Mouse (Mus musculus) spleen, adult 2 months (tissue): ENCODE measurements at regions not wholly inside any gene's neighbourhood (a gene's known extent, or its start where the extent isn't known, plus 50 kb on each side); places are given as distances from the start of the nearest gene placed in this dataset.

ENCODE experiments used
- DNase-seq, 2 experiments: peaks; one replicate each; pipeline versions ENCODE4 v3.0.0 to v3.0.0-alpha.2; 2012 to 2021; ENCODE audit warnings: low spot score in 2 of 2, low read depth in 1 of 2
- H3K27ac ChIP-seq: fragments of 200-500 bp; 2 replicates; pipeline ENCODE4 v1.5.1; 2012; ENCODE audit warnings: low read length, inconsistent platforms; ENCODE audit not compliant: insufficient read depth
- H3K27me3 ChIP-seq: fragments of 200-500 bp; 2 replicates; pipeline ENCODE4 v1.6.1; 2012; ENCODE audit warnings: mild to moderate bottlenecking, moderate library complexity, low read length, inconsistent platforms; ENCODE audit not compliant: control insufficient read depth, insufficient read depth
- H3K36me3 ChIP-seq: fragments of 200-500 bp; 2 replicates; pipeline ENCODE4 v1.6.1; 2012; ENCODE audit warnings: mild to moderate bottlenecking, low read length, inconsistent platforms; ENCODE audit not compliant: control insufficient read depth, insufficient read depth
- H3K4me1 ChIP-seq: fragments of 200-500 bp; 2 replicates; pipeline ENCODE4 v1.6.1; 2011; ENCODE audit warnings: inconsistent platforms; ENCODE audit not compliant: control insufficient read depth, insufficient read depth, insufficient read length
- H3K4me3 ChIP-seq: fragments of 200-500 bp; 2 replicates; pipeline ENCODE4 v1.5.1; 2011; ENCODE audit warnings: mild to moderate bottlenecking, inconsistent platforms; ENCODE audit not compliant: insufficient read depth, insufficient read length; ENCODE audit errors: extremely low read depth
- CTCF ChIP-seq: fragments of 200-500 bp; IDR thresholded peaks from 2 replicates; pipeline ENCODE4 v1.5.1; 2011; ENCODE audit warnings: mild to moderate bottlenecking, inconsistent platforms; ENCODE audit not compliant: insufficient read depth, insufficient read length, insufficient replicate concordance; ENCODE audit errors: extremely low read depth
- POLR2A ChIP-seq: fragments of 200-500 bp; IDR thresholded peaks from 2 replicates; pipeline ENCODE4 v1.6.1; 2011; ENCODE audit warnings: low read depth, low read length, inconsistent platforms
- WGBS: fragments of 180-500 bp; shearing (Covaris S2); methylation state at CpG from one replicate; pipeline ENCODE4 v1.1.7; 2018; 5-methylcytosine and 5-hydroxymethylcytosine counted together

DNA sequence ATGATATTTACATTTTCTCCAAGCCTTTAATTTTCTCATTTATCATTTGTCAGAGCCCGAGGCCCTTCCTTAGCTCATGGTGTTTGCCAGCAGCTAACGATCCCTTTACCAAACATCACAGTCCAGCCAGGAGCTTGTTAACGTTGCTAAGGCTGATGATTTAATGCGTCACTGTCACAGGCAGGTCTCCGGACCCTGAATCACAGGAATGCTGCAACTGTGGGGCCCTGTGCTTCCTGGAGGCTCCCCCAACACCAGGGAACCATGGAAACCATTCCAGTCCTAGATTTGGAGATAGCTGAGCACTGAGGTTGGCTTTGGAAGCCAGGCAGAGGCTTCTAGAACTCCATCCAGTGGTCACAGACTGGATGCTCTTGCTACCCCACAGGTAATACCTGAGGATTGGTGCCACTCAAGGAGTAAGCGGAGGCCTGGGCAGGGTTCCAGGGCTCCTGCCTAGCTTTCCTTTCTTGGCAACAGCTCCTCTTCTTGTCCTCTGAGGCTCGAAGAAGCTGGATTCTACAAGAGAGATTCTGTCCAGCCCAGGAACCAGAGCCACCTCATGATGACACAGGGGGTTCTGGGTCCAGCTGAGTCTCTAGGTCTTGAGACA lies 94.0 kb upstream of the Sulf2 start:
- no peak for DNase-seq
- 79% methylated on average over 7 of the region's 7 CpGs for WGBS
- Histone ChIP-seq H3K27ac (no peak overlapping the region), H3K4me1 (no peaks in the 10 kb centered on the region), H3K36me3 (no peaks in the 10 kb centered on the region), H3K4me3 (no peak overlapping the region), H3K27me3 (no peaks in the 10 kb centered on the region)
- no peak for TF ChIP-seq POLR2A
- no peak for TF ChIP-seq CTCF

DNA sequence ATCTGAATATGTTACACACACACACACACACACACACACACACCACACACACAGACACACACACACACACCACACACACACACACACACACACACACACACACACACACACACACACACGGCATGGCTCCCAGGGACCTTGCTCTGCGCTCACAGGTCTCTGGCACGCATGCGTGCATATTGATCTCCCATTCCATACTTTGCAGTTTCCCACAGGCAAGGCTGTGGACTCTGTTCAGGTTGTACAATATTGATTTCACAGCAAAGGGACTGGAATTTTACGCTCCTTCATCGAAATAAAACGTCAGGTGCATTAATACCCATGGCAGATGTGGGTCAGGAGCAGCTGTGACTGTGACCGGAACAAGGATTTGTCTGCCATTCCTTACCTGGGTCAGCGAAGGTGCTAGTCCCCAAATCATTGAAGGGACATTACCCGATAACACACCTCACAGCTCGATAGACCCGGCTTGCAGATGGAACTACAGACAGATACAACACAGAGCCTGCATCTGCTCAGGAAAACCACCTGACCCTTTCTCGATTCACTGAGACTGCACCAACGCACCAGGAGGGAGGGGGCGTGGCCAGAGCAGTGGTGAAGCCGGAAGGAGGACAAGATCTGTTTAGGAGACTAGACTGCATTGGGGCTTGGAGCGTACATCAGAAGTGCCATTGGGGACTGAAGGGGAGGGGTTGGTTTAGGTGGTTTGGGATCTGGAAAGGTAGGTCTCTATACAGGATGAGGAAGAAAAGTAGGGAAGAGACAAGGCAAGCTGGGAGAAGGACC lies 91.1 kb upstream of the Sulf2 start:
- DNase-seq, result no peak
- TF ChIP-seq CTCF, result no peak
- no peak for TF ChIP-seq POLR2A
- Histone ChIP-seq H3K4me1 (no peaks in the 10 kb centered on the region), H3K4me3 (no peak overlapping the region), H3K27ac (no peak overlapping the region), H3K27me3 (no peaks in the 10 kb centered on the region), H3K36me3 (no peaks in the 10 kb centered on the region)
- 71% methylated on average over 17 of the region's 17 CpGs for WGBS

GRCm38 (mm10) chr2:166245219-166245618 lies 89.8 kb upstream of the Sulf2 start:
- no peak for TF ChIP-seq POLR2A
- TF ChIP-seq CTCF, result no peak
- 70% methylated on average over 8 of the region's 8 CpGs for WGBS
- DNase-seq, result no peak
- no peaks in the 10 kb centered on the region for H3K36me3 ChIP-seq
- no peak overlapping the region for H3K27ac ChIP-seq
- no peaks in the 10 kb centered on the region for H3K27me3 ChIP-seq
- H3K4me1 ChIP-seq, result no peaks in the 10 kb centered on the region
- no peak overlapping the region for H3K4me3 ChIP-seq

- 89% methylated on average over 14 of the region's 14 CpGs for WGBS
- TF ChIP-seq CTCF (no peak), POLR2A (no peak)
- H3K4me1 ChIP-seq, result no peaks in the 10 kb centered on the region
- no peak overlapping the region for H3K27ac ChIP-seq
- H3K4me3 ChIP-seq, result no peak overlapping the region
- DNase-seq, result no peak
- H3K36me3 ChIP-seq, result no peaks in the 10 kb centered on the region
- H3K27me3 ChIP-seq, result no peaks in the 10 kb centered on the region
Measured at GRCm38 (mm10) chr2:166242786-166243521, 87.5 kb upstream of the Sulf2 start.

DNA sequence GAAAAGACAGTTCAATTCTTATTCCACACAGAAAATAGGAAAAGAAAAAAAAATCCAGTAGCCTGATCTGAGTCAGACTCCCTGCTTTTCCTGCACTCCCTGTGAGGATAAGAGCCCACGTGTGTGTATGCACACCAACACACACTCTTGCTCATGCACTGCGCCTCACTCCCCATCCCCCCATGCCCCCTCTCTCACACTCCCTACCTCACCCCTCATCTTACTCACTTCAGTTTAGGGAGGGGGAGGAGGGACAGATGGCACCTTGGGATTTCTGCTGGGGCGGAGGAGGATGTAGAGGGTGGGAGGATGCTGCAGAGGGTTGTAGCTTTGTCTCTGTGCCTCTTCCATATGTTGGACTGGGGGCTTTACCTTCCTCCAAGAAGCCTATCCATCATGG lies 85.8 kb upstream of the Sulf2 start:
- WGBS, result 92% methylated on average over 3 of the region's 3 CpGs
- H3K27ac ChIP-seq, result no peak overlapping the region
- no peak for DNase-seq
- no peaks in the 10 kb centered on the region for H3K4me1 ChIP-seq
- no peak for TF ChIP-seq CTCF
- H3K27me3 ChIP-seq, result no peaks in the 10 kb centered on the region
- no peaks in the 10 kb centered on the region for H3K36me3 ChIP-seq
- H3K4me3 ChIP-seq, result no peak overlapping the region

- WGBS, result 90% methylated on average over 4 of the region's 4 CpGs
- Histone ChIP-seq H3K27ac (no peak overlapping the region), H3K36me3 (no peaks in the 10 kb centered on the region)
Measured at GRCm38 (mm10) chr2:166240056-166240455, 84.6 kb upstream of the Sulf2 start.

DNA sequence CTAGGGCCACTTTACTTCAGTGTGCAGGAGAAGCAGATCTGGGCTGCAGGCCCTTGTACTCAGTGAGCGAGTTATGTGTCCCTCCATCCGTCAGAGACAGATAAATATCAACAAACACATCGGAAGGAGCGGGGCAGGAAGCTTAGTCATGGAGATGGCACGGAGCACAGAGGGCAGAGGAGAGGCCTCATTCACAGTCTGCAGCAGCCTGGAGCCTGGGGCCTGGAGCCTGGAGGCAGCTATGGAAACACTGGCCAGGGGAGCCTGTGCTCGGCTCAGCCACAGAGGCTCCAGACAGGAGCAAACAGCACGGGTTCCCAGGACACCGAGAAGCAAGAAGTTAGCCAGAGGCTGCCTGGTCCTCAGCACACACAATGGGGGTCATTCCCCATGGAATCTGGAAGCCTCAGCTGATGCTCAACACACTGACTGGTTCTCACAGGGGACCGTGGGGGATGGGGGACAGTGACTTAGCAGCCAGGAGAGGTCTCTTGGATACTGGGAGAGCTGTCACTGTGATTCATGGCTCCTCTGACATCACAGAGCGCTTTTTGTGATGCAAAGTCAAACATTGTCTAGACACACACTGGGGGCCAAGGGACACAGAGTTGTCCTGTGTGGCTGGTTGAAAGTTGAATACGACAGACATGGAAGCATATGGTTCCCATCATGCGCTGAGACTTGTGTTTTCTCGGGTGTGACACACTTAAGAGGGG lies 82.2 kb upstream of the Sulf2 start:
- no peak overlapping the region for H3K4me3 ChIP-seq
- TF ChIP-seq POLR2A, result no peak
- no peak for TF ChIP-seq CTCF
- no peaks in the 10 kb centered on the region for H3K36me3 ChIP-seq
- H3K27ac ChIP-seq, result no peak overlapping the region
- WGBS, result 88% methylated on average over 13 of the region's 13 CpGs
- no peaks in the 10 kb centered on the region for H3K4me1 ChIP-seq
- no peaks in the 10 kb centered on the region for H3K27me3 ChIP-seq
- DNase-seq, result no peak

More at GRCm38 (mm10) chr2:166240056-166240455, 84.6 kb upstream of the Sulf2 start:
- Histone ChIP-seq H3K4me1 (no peaks in the 10 kb centered on the region), H3K27me3 (no peaks in the 10 kb centered on the region), H3K4me3 (no peak overlapping the region)
- TF ChIP-seq POLR2A, result no peak
- no peak for TF ChIP-seq CTCF
- no peak for DNase-seq
